17 mouse cellular contexts compared by ENCODE assay signal in the genomic region with DNA sequence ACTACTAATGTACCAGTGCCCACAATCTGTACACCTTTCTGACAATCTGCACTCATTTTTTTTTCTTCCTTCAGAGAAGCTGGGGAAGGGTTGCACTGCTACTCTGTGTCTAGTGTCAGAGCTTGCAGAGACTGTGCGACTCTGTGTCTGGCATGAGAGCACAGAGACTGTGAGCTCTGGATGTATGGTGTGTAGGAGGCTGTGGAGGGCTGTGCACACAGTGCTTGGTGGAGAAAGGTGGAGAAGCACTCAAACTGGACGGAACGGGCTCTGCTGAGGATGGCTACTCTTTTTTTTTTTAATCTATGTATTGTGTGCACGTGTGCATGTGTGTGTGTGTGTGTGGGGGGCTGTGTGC.
"Had no signal": no experiment of that assay in that cellular context is flagged by ENCODE, and none has a peak within 500 bp of the region (broad histone marks: within the 10 kb centered on the region; RNA-seq: fewer than 3 reads in every experiment).

No protein-coding gene starts in this region.

- H3K36me3 ChIP-seq: limb, embryonic 15.5 days; liver, embryonic 12.5 days; neural tube, embryonic 15.5 days had no signal

- H3K4me2 ChIP-seq: limb, embryonic 15.5 days; liver, embryonic 12.5 days; lung, embryonic 14.5 days; neural tube, embryonic 15.5 days had no signal

- H3K27ac ChIP-seq: limb, embryonic 15.5 days; liver, embryonic 12.5 days; midbrain, embryonic 10.5 days; neural tube, embryonic 15.5 days had no signal

- H3K27me3 ChIP-seq: limb, embryonic 15.5 days; liver, embryonic 12.5 days; neural tube, embryonic 15.5 days had no signal

- DNase-seq: kidney, adult 9 months; layer of hippocampus, adult 9-11 months; layer of hippocampus, postnatal 36 days; left cerebral cortex, postnatal 4 days; lung, embryonic 14.5 days; lung, postnatal 10 days; lung, postnatal 4 days; midbrain, embryonic 14.5 days; right cerebral cortex, postnatal 4 days; spleen, adult 18-20 months; thymus, adult 18-20 months; thymus, postnatal 14 days had no signal

- ATAC-seq: liver, embryonic 12.5 days had no signal

- H3K9me3 ChIP-seq: limb, embryonic 15.5 days; liver, embryonic 12.5 days; midbrain, embryonic 10.5 days; neural tube, embryonic 15.5 days had no signal

- H3K9ac ChIP-seq: limb, embryonic 15.5 days; liver, embryonic 12.5 days; lung, embryonic 14.5 days; neural tube, embryonic 15.5 days had no signal

- H3K4me3 ChIP-seq: limb, embryonic 15.5 days; liver, embryonic 12.5 days; midbrain, embryonic 10.5 days; myocyte; neural tube, embryonic 15.5 days had no signal

- H3K4me1 ChIP-seq: liver, embryonic 12.5 days; neural tube, embryonic 15.5 days had no signal
